Mouse (Mus musculus): ENCODE data around the gene Gna11. TPM values are rescaled to one million over a fixed set of nuclear protein-coding genes. Genes with fewer than 3 reads are reported as not detected.

The Gna11 gene
- polyA plus RNA-seq, 1 experiment from 2014 or later: 47.0 TPM

- H3K9me3 ChIP-seq (ENCODE audit: control insufficient read depth, low read length): no peaks in the 10 kb centered on the region
- DNase-seq (ENCODE audit: low spot score) (peak; percentile 65), ATAC-seq (replicated peaks; ENCODE audit: low FRiP score) (peak; percentile 48)
- H3K27ac ChIP-seq (ENCODE audit: low read depth, low read length): peak within 1 kb of the TSS; percentile 89
- H3K4me3 ChIP-seq (ENCODE audit: low read depth, low read length): peak within 1 kb of the TSS; percentile 56
- H3K27me3 ChIP-seq (replicated peaks; ENCODE audit: control insufficient read depth, insufficient read depth, low read length): 0 out of 2 replicates have a peak, but pooled peaks cover 2% of the 10 kb centered on the region
- H3K9ac ChIP-seq (ENCODE audit: low read depth, low read length): peak within 1 kb of the TSS; percentile 79
- H3K4me1 ChIP-seq (replicated peaks; ENCODE audit: control insufficient read depth, insufficient read depth, low read length): peaks cover 36% of the 10 kb centered on the region
- no peaks in the 10 kb centered on the region for H3K36me3 ChIP-seq (ENCODE audit: control insufficient read depth, insufficient read depth, low read length)
- WGBS: 10% methylated on average over 9 of the region's 9 CpGs
- H3K4me2 ChIP-seq: peak within 1 kb of the TSS; percentile 79
Observed at GRCm38 (mm10) chr10:81524051-81524605, 20.9 kb downstream of the Gna11 start, which contains the start of gene Gna15. Gene Gna15 (minus strand): TSS chr10:81524225.

DNA sequence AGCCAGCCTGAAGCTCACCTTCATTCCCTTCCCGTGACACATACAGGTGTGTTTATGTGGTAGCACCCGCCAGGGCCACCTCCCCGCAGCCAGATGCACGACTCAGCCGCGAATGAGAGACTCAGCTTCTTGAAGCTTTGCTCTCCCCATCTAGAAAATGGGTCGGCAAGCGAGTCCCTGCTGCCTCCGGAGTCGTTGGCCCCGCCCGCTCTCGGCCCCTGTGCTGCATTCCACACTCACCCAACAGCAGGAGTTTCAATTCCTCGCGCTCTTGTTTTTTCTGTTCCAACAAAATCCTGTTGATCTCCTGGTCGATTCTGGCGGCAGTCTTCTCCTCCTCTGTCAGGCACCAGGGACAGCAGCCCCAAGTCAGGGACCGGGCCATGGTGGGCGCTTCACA lies 21.4 kb downstream of the Gna11 start:
- Histone ChIP-seq H3K4me2 (peak overlapping the region; percentile 79), H3K9me3 (ENCODE audit: control insufficient read depth, low read length) (no peaks in the 10 kb centered on the region), H3K4me1 (replicated peaks; ENCODE audit: control insufficient read depth, insufficient read depth, low read length) (peaks cover 40% of the 10 kb centered on the region), H3K27me3 (replicated peaks; ENCODE audit: control insufficient read depth, insufficient read depth, low read length) (0 out of 2 replicates have a peak, but pooled peaks cover 2% of the 10 kb centered on the region), H3K27ac (ENCODE audit: low read depth, low read length) (peak overlapping the region; percentile 89), H3K36me3 (ENCODE audit: control insufficient read depth, insufficient read depth, low read length) (no peaks in the 10 kb centered on the region), H3K9ac (ENCODE audit: low read depth, low read length) (peak overlapping the region; percentile 79), H3K4me3 (ENCODE audit: low read depth, low read length) (peak overlapping the region; percentile 56)
- ATAC-seq (replicated peaks; ENCODE audit: low FRiP score) (peak; percentile 11), DNase-seq (ENCODE audit: low spot score) (no peak)
- 8% methylated on average over 19 of the region's 19 CpGs for WGBS

- Histone ChIP-seq H3K27me3 (replicated peaks; ENCODE audit: control insufficient read depth, insufficient read depth, low read length) (0 out of 2 replicates have a peak, but pooled peaks cover 2% of the 10 kb centered on the region), H3K27ac (ENCODE audit: low read depth, low read length) (peak overlapping the region; percentile 21; the same call in 1 of the 2 replicates), H3K9me3 (ENCODE audit: control insufficient read depth, low read length) (no peaks in the 10 kb centered on the region), H3K4me3 (ENCODE audit: low read depth, low read length) (peak overlapping the region; percentile 56), H3K4me1 (replicated peaks; ENCODE audit: control insufficient read depth, insufficient read depth, low read length) (peaks cover 44% of the 10 kb centered on the region), H3K36me3 (ENCODE audit: control insufficient read depth, insufficient read depth, low read length) (no peaks in the 10 kb centered on the region), H3K9ac (ENCODE audit: low read depth, low read length) (peak overlapping the region; percentile 79), H3K4me2 (peak overlapping the region; percentile 79)
- no peak for DNase-seq (ENCODE audit: low spot score)
- WGBS: 42% methylated on average over 6 of the region's 6 CpGs
- no peak for ATAC-seq (replicated peaks; ENCODE audit: low FRiP score)
Observed at GRCm38 (mm10) chr10:81523142-81523541, 21.8 kb downstream of the Gna11 start.

DNA sequence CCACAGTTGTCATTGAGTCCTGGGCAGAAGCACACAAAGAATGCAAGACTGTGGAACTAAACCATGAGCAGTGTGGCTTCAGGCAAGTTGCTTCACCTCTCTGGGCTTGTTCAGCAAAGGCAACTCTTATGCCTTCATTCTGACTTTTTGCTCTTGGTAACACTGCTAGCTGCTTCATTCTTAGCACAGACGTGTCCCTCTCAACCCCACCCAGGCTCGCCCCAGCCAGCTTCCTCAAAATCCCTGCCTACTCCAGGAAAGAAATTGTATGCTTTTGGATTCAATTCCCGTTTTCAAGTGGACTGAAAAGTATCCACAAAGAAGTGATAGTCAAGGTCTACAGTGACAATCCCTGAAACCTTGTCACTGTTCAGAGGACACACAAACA lies 25.0 kb downstream of the Gna11 start:
- Histone ChIP-seq H3K4me1 (replicated peaks; ENCODE audit: control insufficient read depth, insufficient read depth, low read length) (peaks cover 47% of the 10 kb centered on the region), H3K4me2 (peak overlapping the region; percentile 46), H3K9me3 (ENCODE audit: control insufficient read depth, low read length) (no peaks in the 10 kb centered on the region), H3K27ac (ENCODE audit: low read depth, low read length) (peak overlapping the region; percentile 53), H3K4me3 (ENCODE audit: low read depth, low read length) (no peak overlapping the region), H3K36me3 (ENCODE audit: control insufficient read depth, insufficient read depth, low read length) (no peaks in the 10 kb centered on the region), H3K27me3 (replicated peaks; ENCODE audit: control insufficient read depth, insufficient read depth, low read length) (0 out of 2 replicates have a peak, but pooled peaks cover 2% of the 10 kb centered on the region), H3K9ac (ENCODE audit: low read depth, low read length) (no peak overlapping the region)
- WGBS: 41% methylated on average over 3 of the region's 3 CpGs
- ATAC-seq (replicated peaks; ENCODE audit: low FRiP score): no peak
- DNase-seq (ENCODE audit: low spot score): no peak

DNA sequence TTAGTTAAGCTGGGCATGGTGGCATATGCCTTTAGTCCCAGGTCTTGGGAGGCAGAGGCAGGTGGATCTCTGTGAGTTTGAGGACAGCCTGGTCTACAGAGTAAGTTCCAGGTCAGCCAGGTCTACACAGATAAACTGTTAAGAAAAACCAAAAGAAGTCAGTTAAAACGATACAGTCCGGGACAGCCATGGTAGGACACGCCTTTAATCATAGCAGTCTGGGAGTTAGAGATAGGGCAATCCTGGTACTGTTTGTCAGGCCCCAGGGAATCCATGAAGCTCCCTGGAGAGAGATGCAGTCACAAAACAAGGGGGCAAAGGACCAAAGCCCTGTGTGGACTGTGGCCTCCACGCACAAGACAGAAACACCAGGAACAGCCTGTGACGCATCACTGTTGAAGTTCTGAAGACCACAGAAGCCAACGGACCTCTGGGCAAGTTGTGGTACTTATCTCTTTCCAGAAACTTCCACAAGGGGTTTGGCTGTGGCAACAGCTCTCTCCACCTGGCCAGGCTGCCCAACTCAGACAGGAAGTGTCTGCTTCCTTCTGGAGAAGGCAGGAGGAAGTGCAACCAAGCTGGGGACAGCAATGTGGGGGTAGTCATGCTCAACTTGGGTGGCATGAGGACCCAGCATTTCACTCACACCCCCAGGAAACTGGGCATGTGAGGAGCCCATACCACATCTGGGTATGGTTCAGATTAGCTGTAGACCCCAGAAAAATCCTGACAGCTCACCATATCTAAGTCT lies 25.6 kb downstream of the Gna11 start:
- Histone ChIP-seq H3K27me3 (replicated peaks; ENCODE audit: control insufficient read depth, insufficient read depth, low read length) (0 out of 2 replicates have a peak, but pooled peaks cover 2% of the 10 kb centered on the region), H3K36me3 (ENCODE audit: control insufficient read depth, insufficient read depth, low read length) (no peaks in the 10 kb centered on the region), H3K27ac (ENCODE audit: low read depth, low read length) (peak overlapping the region; percentile 53), H3K4me3 (ENCODE audit: low read depth, low read length) (no peak overlapping the region), H3K9ac (ENCODE audit: low read depth, low read length) (no peak overlapping the region), H3K4me1 (replicated peaks; ENCODE audit: control insufficient read depth, insufficient read depth, low read length) (peaks cover 42% of the 10 kb centered on the region), H3K4me2 (peak overlapping the region; percentile 46), H3K9me3 (ENCODE audit: control insufficient read depth, low read length) (no peaks in the 10 kb centered on the region)
- ATAC-seq (replicated peaks; ENCODE audit: low FRiP score) (peak; percentile 76), DNase-seq (ENCODE audit: low spot score) (no peak)
- 38% methylated on average over 6 of the region's 6 CpGs for WGBS

GRCm38 (mm10) chr10:81518546-81518945 lies 26.4 kb downstream of the Gna11 start:
- H3K4me1 ChIP-seq (replicated peaks; ENCODE audit: control insufficient read depth, insufficient read depth, low read length): peaks cover 34% of the 10 kb centered on the region
- no peak overlapping the region for H3K4me3 ChIP-seq (ENCODE audit: low read depth, low read length)
- peak; percentile 44 for ATAC-seq (replicated peaks; ENCODE audit: low FRiP score)
- 22% methylated on average over 4 of the region's 4 CpGs for WGBS
- H3K4me2 ChIP-seq: no peak overlapping the region
- no peak overlapping the region for H3K9ac ChIP-seq (ENCODE audit: low read depth, low read length)
- H3K36me3 ChIP-seq (ENCODE audit: control insufficient read depth, insufficient read depth, low read length): peaks cover 9% of the 10 kb centered on the region
- H3K27me3 ChIP-seq (replicated peaks; ENCODE audit: control insufficient read depth, insufficient read depth, low read length): no peaks in the 10 kb centered on the region
- peaks cover 6% of the 10 kb centered on the region for H3K9me3 ChIP-seq (ENCODE audit: control insufficient read depth, low read length)
- DNase-seq (ENCODE audit: low spot score): peak; percentile 70
- H3K27ac ChIP-seq (ENCODE audit: low read depth, low read length): peak overlapping the region; percentile 53; the same call in 1 of the 2 replicates

GRCm38 (mm10) chr10:81517227-81517626 lies 27.8 kb downstream of the Gna11 start:
- peaks cover 7% of the 10 kb centered on the region for H3K9me3 ChIP-seq (ENCODE audit: control insufficient read depth, low read length)
- peaks cover 31% of the 10 kb centered on the region for H3K4me1 ChIP-seq (replicated peaks; ENCODE audit: control insufficient read depth, insufficient read depth, low read length)
- H3K27me3 ChIP-seq (replicated peaks; ENCODE audit: control insufficient read depth, insufficient read depth, low read length): no peaks in the 10 kb centered on the region
- peaks cover 9% of the 10 kb centered on the region for H3K36me3 ChIP-seq (ENCODE audit: control insufficient read depth, insufficient read depth, low read length)
- no peak overlapping the region for H3K27ac ChIP-seq (ENCODE audit: low read depth, low read length)
- H3K9ac ChIP-seq (ENCODE audit: low read depth, low read length): peak overlapping the region; percentile 22; the same call in 1 of the 2 replicates
- ATAC-seq (replicated peaks; ENCODE audit: low FRiP score): no peak
- no peak for DNase-seq (ENCODE audit: low spot score)
- no peak overlapping the region for H3K4me2 ChIP-seq
- no peak overlapping the region for H3K4me3 ChIP-seq (ENCODE audit: low read depth, low read length)
- 65% methylated on average over 8 of the region's 8 CpGs for WGBS

DNA sequence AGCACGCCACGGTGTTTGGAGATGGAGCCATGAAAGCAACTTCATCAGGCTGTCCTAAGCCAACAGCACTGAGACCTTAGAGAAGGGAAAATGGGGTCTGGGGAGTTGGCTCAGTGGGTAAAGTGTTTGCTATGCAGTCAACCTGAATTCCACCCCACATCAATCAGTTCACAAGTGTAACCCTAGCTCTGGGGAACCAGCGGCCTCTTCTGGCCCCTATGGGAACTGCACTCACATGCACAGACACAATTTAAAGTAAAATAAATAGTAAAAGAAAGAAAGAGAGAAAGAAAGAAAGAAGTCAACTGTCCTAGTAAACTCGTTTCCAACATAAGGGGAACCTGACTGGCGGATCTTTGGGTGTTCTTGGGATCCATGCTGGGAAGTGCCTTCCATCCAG lies 31.2 kb downstream of the Gna11 start:
- Histone ChIP-seq H3K27me3 (replicated peaks; ENCODE audit: control insufficient read depth, insufficient read depth, low read length) (no peaks in the 10 kb centered on the region), H3K4me1 (replicated peaks; ENCODE audit: control insufficient read depth, insufficient read depth, low read length) (peaks cover 15% of the 10 kb centered on the region), H3K36me3 (ENCODE audit: control insufficient read depth, insufficient read depth, low read length) (peaks cover 9% of the 10 kb centered on the region), H3K27ac (ENCODE audit: low read depth, low read length) (no peak overlapping the region), H3K4me2 (no peak overlapping the region), H3K4me3 (ENCODE audit: low read depth, low read length) (no peak overlapping the region), H3K9me3 (ENCODE audit: control insufficient read depth, low read length) (peaks cover 7% of the 10 kb centered on the region), H3K9ac (ENCODE audit: low read depth, low read length) (no peak overlapping the region)
- DNase-seq (ENCODE audit: low spot score): no peak
- no peak for ATAC-seq (replicated peaks; ENCODE audit: low FRiP score)
- WGBS: 80% methylated on average over 5 of the region's 5 CpGs
